Mouse (Mus musculus): ENCODE data around the gene Ints3.

DNA sequence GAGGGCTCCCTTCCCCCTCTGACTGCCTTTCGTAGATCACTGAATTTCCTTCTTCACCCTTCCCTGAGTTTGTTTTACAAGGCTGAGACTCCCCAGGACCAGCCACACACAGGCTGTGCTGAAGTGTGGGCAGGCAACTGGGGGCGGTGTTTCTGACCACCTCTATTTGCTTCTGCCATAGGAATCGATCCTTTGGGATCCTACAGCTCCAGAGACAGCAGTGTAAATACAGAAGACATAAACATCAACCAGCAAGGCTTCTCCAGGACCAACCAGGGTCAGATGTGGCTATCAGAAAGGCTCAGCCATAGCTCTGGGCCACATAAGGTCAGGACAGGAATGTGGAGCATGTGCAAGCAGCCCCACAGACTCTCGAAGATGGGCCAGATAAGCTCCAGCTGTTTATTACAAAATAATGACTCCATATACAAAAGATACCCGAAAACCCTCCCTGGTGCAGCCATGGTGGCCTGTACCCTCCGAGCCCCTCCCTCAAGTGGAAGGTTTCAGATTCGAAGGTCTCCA is 48.5 kb downstream of the Ints3 start:
- TF ChIP-seq CTCF (IDR thresholded peaks at IDR 0.05; ENCODE audit: extremely low read depth, insufficient read depth, insufficient read length, insufficient replicate concordance) (no peak), POLR2A (IDR thresholded peaks at IDR 0.05; ENCODE audit: low read depth, low read length) (no peak)

All from spleen, adult 2 months (tissue).